Mouse (Mus musculus) urinary bladder, postnatal 4 days (tissue): ENCODE measurements at regions not wholly inside any gene's neighbourhood (a gene's known extent, or its start where the extent isn't known, plus 50 kb on each side); places are given as distances from the start of the nearest gene placed in this dataset.

Source experiments
- DNase-seq, 2 experiments: peaks; one replicate each; pipeline ENCODE4 v3.0.0; 2021 to 2022; ENCODE audit warnings: low spot score in 2 of 2

DNA sequence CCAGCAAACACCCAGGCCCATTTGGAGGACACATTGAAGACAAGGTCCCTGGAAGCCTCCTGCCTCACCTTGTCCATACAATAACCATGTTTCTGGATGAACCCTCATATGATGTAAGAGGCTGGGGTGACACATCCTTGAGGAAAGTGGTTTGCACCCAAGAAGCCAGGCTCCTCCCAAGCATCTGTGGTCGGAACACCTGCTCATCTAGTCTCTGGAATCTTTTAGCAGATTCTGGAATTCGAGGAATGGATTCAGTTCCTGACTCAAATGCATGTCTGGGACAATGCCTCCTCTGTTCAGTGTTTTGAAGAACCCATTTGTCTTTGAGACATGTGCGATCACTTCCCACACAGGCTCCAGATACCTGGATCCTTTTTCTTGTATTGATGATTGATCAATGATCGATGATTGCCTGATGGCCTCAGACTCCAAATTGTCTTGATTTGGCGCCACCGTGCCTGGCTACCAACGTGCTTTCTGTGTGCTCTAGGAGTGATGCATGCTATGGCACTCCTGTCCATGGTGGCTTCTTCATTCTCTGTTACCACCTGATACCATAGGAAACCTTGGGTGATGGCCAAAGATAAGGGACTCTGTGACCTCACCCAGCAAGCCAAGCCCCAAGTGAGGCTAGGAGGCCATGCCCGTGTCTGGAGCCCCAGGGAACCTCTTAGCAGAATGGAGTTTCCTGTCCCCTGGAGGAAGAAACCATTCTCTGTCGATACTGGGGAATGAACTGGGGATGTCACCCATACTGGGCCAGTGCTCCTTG lies 126.7 kb downstream of the Mn1 start:
- no peak for DNase-seq

GRCm38 (mm10) chr5:111553471-111554382 lies 136.6 kb downstream of the Mn1 start:
- no peak for DNase-seq

- DNase-seq: no peak
Observed at GRCm38 (mm10) chr5:111554551-111555311, 137.6 kb downstream of the Mn1 start.

GRCm38 (mm10) chr5:111555312-111555957 lies 138.3 kb downstream of the Mn1 start:
- no peak for DNase-seq

DNA sequence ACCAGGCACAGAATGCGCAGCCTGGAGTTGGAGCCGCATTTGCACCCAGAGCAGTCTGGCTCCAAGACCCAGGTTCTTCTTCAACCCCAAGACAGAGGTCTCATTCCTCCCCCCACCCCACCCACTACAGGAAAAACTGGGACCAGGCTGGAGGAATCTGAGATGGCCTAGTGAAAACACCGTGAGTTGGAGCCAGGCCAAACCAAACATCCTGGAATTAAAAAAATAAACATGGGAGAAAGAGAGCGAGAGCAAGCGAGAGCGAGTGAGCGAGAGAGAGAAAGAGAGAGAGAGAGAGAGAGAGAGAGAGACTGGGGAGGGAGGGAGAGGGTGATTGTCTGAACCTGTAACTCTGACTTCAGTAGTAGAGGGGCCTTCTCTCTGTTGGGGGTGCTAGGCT lies 138.8 kb downstream of the Mn1 start:
- DNase-seq: no peak

DNA sequence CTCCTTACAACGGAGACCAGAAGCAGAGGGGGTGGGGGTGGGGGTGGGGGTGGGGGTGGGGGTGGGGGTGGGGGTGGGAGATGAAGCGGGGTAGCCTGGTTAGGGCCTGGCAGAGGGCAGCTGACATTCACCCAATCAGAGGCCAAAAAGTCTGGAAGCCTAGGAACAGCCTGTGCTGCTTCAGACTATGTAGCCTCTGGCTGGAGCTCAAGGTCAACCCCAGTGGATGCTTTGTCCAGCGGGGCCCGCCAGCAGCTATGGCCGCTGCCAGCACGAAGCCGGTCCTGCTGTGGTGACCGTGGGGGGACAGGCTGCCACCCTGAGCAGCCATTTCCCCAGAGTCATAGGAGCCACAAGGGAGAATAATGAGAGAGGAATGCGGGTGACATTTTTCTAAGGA lies 143.3 kb downstream of the Mn1 start:
- peak in 1 of 2 experiments; percentile 28 for DNase-seq

DNA sequence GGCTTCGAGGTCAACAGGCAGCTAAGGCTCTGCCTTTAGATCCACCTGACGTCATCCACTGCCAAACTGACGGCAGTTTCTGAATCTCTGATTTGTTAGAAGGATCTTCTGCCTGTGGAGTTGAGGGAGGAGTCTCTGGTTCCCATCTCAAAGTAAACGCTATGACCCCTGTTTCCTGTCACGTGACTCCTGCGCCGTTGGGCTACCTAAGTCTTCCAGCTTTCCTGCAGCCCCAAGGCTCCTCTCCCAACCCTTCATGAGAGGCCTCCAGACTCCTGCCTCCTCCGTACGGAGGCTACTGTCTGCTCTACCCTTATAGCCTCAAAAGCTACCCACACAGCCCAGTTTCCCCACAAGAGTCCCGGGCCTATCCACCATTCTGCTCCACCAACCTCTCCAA lies 144.1 kb downstream of the Mn1 start:
- no peak for DNase-seq

DNA sequence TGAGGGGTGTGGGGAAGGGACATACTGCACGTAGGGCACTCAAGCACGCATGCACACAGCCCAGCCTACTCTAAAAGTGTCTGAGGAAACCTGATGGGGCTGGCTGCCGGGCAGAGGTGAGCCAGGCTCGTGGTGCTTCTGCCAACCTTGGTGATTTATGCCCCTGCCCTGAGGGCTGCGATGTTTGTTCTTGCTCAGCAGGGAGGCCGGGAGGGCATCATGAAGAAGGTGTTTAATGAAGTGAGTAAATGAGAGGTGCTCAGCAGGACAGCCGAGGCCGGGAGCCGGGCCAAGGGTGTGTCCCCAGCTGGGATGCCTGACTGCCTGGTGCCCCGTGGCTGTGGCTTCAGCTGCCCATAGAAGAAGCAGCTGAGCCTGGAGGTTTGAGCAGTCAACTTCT lies 153.7 kb downstream of the Mn1 start:
- peak in 1 of 2 experiments; percentile 32 for DNase-seq

GRCm38 (mm10) chr5:111573265-111573873 lies 156.2 kb downstream of the Mn1 start:
- DNase-seq: no peak

DNA sequence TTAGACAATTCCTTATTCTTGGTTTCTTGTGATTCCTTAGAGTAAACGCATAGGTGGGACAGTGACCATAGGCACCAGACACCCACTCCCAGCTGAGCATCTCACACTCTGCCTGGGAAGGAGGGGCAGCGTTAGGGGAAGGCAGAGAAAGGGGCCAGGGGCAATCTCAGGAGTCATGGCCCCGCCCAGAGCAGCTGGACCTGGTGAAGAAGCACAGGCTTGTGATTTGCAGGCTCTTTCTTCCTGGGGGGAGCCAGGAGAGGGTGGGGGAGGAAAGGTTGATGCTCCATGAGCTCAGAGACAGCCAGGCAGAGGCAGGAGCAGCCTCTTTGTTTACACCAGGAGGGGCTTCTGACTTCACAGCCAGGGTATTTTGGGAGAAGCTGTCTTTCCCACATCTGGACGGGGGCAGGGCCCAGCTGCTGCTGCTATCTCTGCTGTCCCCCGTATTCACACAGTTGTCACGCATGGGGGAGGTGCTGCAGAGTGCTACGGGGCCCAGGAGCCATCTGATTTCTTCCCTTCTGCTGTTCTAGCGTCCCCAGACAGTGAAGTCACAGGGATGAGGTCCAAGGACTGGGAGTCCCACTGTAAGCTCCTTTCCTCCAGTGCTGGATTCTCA lies 157.2 kb downstream of the Mn1 start:
- DNase-seq: no peak

- no peak for DNase-seq
Observed at GRCm38 (mm10) chr5:111575376-111575775, 158.2 kb downstream of the Mn1 start.

GRCm38 (mm10) chr5:111577441-111577840 lies 156.3 kb upstream of the Gm26897 start:
- DNase-seq: peak in 1 of 2 experiments; percentile 55

GRCm38 (mm10) chr5:111578088-111578487 lies 155.6 kb upstream of the Gm26897 start:
- DNase-seq: peak in 1 of 2 experiments; percentile 50

- DNase-seq: peak in 1 of 2 experiments; percentile 38
Observed at GRCm38 (mm10) chr5:111578977-111579727, 154.6 kb upstream of the Gm26897 start.

- DNase-seq: peak in 1 of 2 experiments; percentile 32
Observed at GRCm38 (mm10) chr5:111580870-111581771, 152.6 kb upstream of the Gm26897 start.

- DNase-seq: no peak
Observed at GRCm38 (mm10) chr5:111582004-111582403, 151.7 kb upstream of the Gm26897 start.

DNA sequence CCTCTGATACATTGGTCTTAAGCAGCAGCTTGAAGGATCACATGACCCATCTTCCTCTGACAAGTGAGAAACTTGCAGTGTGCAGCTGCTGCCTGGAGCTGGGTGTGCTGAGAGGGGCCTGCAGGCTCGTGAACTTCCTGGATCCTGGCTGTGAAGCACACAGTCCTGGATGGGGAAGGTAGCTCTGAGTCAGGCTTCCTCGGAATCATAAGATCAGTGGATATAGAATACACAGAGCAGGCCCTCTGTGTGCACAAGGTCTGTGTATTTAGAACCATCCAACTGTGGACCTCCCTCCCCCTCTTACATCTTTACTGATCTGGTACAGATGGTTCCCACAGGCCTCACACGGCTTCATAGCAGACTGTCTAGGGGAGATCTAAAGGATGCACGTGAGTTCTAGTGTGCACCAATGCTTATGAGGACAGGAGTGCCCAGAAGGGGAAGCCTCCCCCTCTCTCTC lies 143.1 kb upstream of the Gm26897 start:
- no peak for DNase-seq

- no peak for DNase-seq
Observed at GRCm38 (mm10) chr5:111592807-111593206, 140.9 kb upstream of the Gm26897 start.

- no peak for DNase-seq
Observed at GRCm38 (mm10) chr5:111594111-111594510, 139.6 kb upstream of the Gm26897 start.
